Mouse (Mus musculus): Measurements from ENCODE around the gene Gm12169.

GRCm38 (mm10) chr11:46580428-46580827, 56.4 kb downstream of the Gm12169 start:
- no peak for TF ChIP-seq POLR2A (IDR thresholded peaks at IDR 0.05; ENCODE audit: insufficient read depth, low read depth, low read length)
- TF ChIP-seq CTCF (IDR thresholded peaks at IDR 0.05; ENCODE audit: insufficient read depth, low read depth, low read length) = no peak

Measured in olfactory bulb, adult 2 months (tissue).